Mouse (Mus musculus) liver, adult 2 months (tissue): ENCODE results near the gene Dync1i1.

Experiments used
- CTCF ChIP-seq: fragments of 200-500 bp; IDR thresholded peaks from 2 replicates; pipeline ENCODE4 v1.5.1; 2011; ENCODE audit warnings: low read depth, low read length, control low read depth
- POLR2A ChIP-seq: fragments of 200-500 bp; IDR thresholded peaks from 2 replicates; pipeline ENCODE4 v1.6.1; 2011; ENCODE audit warnings: low read length, control low read depth; ENCODE audit not compliant: insufficient read depth; ENCODE audit errors: extremely low read depth

DNA sequence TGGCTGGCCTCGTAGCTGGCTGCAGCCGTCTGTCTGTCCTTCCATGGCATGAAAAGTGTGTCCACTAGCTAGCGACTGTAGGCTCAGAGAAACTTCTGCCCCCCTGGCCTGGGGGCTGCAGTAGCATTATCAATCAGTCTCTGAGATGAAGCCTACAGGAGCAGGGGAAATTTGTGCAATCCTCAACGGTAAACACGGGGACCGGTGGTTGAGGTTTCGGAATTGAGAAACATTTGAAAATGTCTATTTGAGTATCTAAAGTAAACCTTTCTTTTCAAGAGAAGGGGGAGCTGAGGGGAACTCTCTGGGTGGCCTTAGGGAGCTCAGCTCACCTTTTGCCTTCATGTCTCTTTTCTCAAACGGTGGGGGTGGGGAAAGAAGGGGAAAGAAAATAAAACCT, 134.2 kb downstream of the Dync1i1 start:
- no peak for TF ChIP-seq POLR2A
- no peak for TF ChIP-seq CTCF
